Mouse (Mus musculus): ENCODE data around the gene Sectm1a. TPM values are rescaled to one million over a fixed set of nuclear protein-coding genes. Genes with fewer than 3 reads are reported as not detected.
"Not testable (repeated sequence)": the region's sequence is repeated elsewhere in the genome, so short reads cannot be mapped to it uniquely, and the experiment has no call there.

Gene Sectm1a
- polyA plus RNA-seq, 1 experiment from 2014 or later, result 0.22 TPM

DNA sequence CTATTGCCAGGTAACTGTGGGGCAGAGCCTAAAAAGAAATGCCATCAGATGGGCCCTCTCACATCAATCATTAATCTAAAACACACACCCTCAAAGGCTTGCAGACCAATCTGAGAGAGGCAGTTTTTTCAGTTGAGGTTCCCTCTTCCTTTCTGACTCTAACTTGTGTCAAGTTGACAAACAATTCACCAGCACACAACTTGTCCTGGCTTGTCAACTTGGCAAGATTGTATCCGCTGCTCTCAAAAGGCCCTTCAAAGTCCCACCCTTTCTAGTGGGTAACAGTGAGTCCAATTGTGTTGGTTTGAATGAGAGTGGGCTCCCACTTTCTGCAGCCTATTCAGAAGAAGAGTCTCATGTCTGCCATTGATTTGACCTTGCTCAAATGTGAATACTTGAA lies 35.7 kb downstream of the Sectm1a start:
- H3K27ac ChIP-seq (replicated peaks; ENCODE audit: low read depth, low read length), result no peak overlapping the region
- ATAC-seq (ENCODE audit: low read depth), result no peak

DNA sequence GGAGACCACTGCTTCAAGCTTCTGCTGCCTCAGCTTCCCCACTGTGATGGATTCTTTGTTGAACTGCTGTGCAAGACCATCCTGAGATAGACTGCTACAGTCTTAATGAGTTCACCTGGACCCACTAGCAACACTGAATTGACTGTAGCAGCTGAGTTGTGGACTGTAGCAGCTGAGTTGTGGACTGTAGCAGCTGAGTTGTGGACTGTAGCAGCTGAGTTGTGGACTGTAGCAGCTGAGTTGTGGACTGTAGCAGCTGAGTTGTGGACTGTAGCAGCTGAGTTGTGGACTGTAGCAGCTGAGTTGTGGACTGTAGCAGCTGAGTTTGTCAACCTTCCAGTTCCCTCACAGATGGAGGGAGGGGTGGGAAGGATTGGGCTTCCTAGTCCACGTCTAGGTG lies 38.0 kb downstream of the Sectm1a start:
- not testable (repeated sequence) for H3K27ac ChIP-seq (replicated peaks; ENCODE audit: low read depth, low read length); H3K4me3 ChIP-seq (ENCODE audit: low read depth, low read length); H3K27me3 ChIP-seq (replicated peaks; ENCODE audit: control insufficient read depth, insufficient read depth, low read length); ATAC-seq (ENCODE audit: low read depth); DNase-seq (ENCODE audit: low spot score); H3K4me1 ChIP-seq (ENCODE audit: control insufficient read depth, insufficient read depth, low read length); H3K36me3 ChIP-seq (ENCODE audit: control insufficient read depth, insufficient read depth, low read length); H3K9ac ChIP-seq (ENCODE audit: low read depth, low read length); H3K9me3 ChIP-seq (ENCODE audit: control insufficient read depth, low read length); H3K4me2 ChIP-seq (ENCODE audit: low read depth, low read length)
- 61% methylated on average over 1 of the region's 1 CpGs for WGBS

More for the DNA sequence above, 35.7 kb downstream of the Sectm1a start:
- H3K9ac ChIP-seq (ENCODE audit: low read depth, low read length), result no peak overlapping the region
- no peak for DNase-seq (ENCODE audit: low spot score)
- WGBS, result 64% methylated on average over 1 of the region's 1 CpGs
- H3K4me3 ChIP-seq (ENCODE audit: low read depth, low read length), result no peak overlapping the region
- no peaks in the 10 kb centered on the region for H3K9me3 ChIP-seq (ENCODE audit: control insufficient read depth, low read length)
- H3K27me3 ChIP-seq (replicated peaks; ENCODE audit: control insufficient read depth, insufficient read depth, low read length), result no peaks in the 10 kb centered on the region
- H3K4me2 ChIP-seq (ENCODE audit: low read depth, low read length), result no peak overlapping the region
- H3K4me1 ChIP-seq (ENCODE audit: control insufficient read depth, insufficient read depth, low read length), result no peaks in the 10 kb centered on the region
- H3K36me3 ChIP-seq (ENCODE audit: control insufficient read depth, insufficient read depth, low read length), result no peaks in the 10 kb centered on the region

DNA sequence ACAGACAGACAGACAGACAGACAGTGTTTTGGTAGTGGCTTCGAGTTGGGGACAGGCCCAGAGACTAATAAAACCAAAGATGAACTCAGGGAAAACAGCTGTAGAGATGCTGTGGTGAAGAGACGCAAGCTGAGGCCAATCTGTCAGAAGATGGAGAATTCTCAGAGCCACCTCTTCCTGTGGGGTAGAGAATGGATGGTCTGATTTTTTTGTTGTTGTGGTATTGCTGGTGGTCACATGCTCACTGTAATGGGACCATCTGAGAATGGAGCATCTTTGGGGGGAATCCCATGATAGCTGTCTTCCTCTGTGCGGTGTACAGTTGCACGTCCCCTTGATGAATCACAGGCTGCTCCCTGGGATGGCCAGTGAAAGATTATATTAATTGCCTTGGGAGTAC lies 38.5 kb downstream of the Sectm1a start:
- ATAC-seq (ENCODE audit: low read depth) (no peak), DNase-seq (ENCODE audit: low spot score) (no peak)
- Histone ChIP-seq H3K27ac (replicated peaks; ENCODE audit: low read depth, low read length) (no peak overlapping the region), H3K4me2 (ENCODE audit: low read depth, low read length) (no peak overlapping the region), H3K9ac (ENCODE audit: low read depth, low read length) (no peak overlapping the region), H3K4me3 (ENCODE audit: low read depth, low read length) (no peak overlapping the region), H3K36me3 (ENCODE audit: control insufficient read depth, insufficient read depth, low read length) (no peaks in the 10 kb centered on the region), H3K9me3 (ENCODE audit: control insufficient read depth, low read length) (no peaks in the 10 kb centered on the region), H3K4me1 (ENCODE audit: control insufficient read depth, insufficient read depth, low read length) (no peaks in the 10 kb centered on the region), H3K27me3 (replicated peaks; ENCODE audit: control insufficient read depth, insufficient read depth, low read length) (no peaks in the 10 kb centered on the region)
- WGBS, result 63% methylated on average over 4 of the region's 4 CpGs

DNA sequence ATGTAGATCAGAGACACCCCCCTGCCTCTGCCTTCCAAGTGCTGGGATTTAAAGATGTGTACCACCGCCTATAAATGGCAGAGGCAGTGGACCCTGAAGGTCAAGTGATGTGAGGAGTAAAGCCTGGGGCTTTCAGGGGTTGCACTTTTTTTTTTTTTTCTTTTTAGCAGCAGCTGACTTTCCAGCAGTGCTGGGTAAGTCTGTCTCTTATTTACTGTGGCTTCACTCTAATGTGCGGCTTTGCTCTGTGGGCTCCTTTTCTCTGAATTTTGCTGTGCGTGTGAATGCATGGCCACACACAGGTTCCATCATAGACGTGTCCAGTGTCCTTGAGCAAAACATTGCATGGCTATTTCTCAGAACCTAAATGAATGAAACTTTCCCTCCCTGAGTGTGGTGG lies 39.4 kb downstream of the Sectm1a start:
- Histone ChIP-seq H3K4me2 (ENCODE audit: low read depth, low read length) (no peak overlapping the region), H3K27ac (replicated peaks; ENCODE audit: low read depth, low read length) (no peak overlapping the region), H3K9me3 (ENCODE audit: control insufficient read depth, low read length) (no peaks in the 10 kb centered on the region), H3K27me3 (replicated peaks; ENCODE audit: control insufficient read depth, insufficient read depth, low read length) (no peaks in the 10 kb centered on the region), H3K4me1 (ENCODE audit: control insufficient read depth, insufficient read depth, low read length) (no peaks in the 10 kb centered on the region), H3K36me3 (ENCODE audit: control insufficient read depth, insufficient read depth, low read length) (no peaks in the 10 kb centered on the region), H3K4me3 (ENCODE audit: low read depth, low read length) (no peak overlapping the region), H3K9ac (ENCODE audit: low read depth, low read length) (no peak overlapping the region)
- DNase-seq (ENCODE audit: low spot score) (no peak), ATAC-seq (ENCODE audit: low read depth) (no peak)
- 69% methylated on average over 4 of the region's 4 CpGs for WGBS

DNA sequence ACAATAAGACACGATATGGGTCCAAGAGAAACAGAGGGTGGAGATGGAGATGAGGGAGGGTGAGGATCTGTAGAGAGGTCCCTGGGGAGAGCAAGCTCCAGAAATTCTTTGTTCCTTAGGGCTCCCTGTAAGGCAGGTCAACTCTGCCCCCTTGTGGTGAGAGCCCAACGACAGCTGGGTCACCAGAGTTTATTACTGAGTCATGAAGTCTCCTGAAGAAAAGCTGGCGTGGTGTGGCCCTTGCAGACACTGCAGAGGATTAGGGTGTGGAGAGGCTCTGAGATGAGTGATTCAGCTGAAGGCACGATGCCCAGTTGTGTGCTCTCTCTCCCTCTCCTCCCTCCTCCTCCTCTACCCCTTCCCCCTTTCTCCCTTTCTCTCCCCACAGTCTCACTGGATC lies 39.8 kb downstream of the Sectm1a start:
- no peak overlapping the region for H3K9ac ChIP-seq (ENCODE audit: low read depth, low read length)
- H3K4me2 ChIP-seq (ENCODE audit: low read depth, low read length), result no peak overlapping the region
- no peaks in the 10 kb centered on the region for H3K9me3 ChIP-seq (ENCODE audit: control insufficient read depth, low read length)
- H3K27me3 ChIP-seq (replicated peaks; ENCODE audit: control insufficient read depth, insufficient read depth, low read length), result no peaks in the 10 kb centered on the region
- ATAC-seq (ENCODE audit: low read depth) (peak; percentile 67), DNase-seq (ENCODE audit: low spot score) (peak; percentile 79)
- no peak overlapping the region for H3K27ac ChIP-seq (replicated peaks; ENCODE audit: low read depth, low read length)
- no peak overlapping the region for H3K4me3 ChIP-seq (ENCODE audit: low read depth, low read length)
- H3K4me1 ChIP-seq (ENCODE audit: control insufficient read depth, insufficient read depth, low read length), result no peaks in the 10 kb centered on the region
- WGBS, result under 1% methylated on average over 4 of the region's 4 CpGs
- H3K36me3 ChIP-seq (ENCODE audit: control insufficient read depth, insufficient read depth, low read length), result no peaks in the 10 kb centered on the region

DNA sequence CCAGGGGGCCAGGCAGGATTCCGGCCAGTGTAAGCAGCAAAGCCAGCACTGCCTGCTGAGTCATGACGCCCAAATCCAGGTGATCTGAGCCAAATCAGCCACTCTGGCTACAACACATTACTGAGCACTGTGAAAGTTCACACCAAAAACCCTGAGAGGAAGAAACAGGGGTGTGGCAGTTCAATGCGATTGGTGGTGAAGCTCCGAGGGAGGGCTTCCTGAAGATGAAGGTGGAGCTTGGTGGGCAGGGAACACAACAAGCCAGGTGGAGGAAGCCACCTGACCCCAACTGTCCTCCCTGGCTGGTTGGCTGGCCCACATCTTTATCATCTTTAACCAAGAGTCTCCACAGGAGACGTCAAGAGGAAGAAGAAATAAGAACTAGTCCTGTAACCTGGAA lies 41.7 kb downstream of the Sectm1a start, which contains the start of gene Cd7:
Gene Cd7, minus strand, starts transcription at position 117 of the 400 bp plus-strand sequence.
- Histone ChIP-seq H3K4me1 (ENCODE audit: control insufficient read depth, insufficient read depth, low read length) (no peaks in the 10 kb centered on the region), H3K9me3 (ENCODE audit: control insufficient read depth, low read length) (no peaks in the 10 kb centered on the region), H3K27ac (replicated peaks; ENCODE audit: low read depth, low read length) (no peak within 1 kb of the TSS), H3K4me2 (ENCODE audit: low read depth, low read length) (no peak within 1 kb of the TSS), H3K27me3 (replicated peaks; ENCODE audit: control insufficient read depth, insufficient read depth, low read length) (no peaks in the 10 kb centered on the region), H3K36me3 (ENCODE audit: control insufficient read depth, insufficient read depth, low read length) (no peaks in the 10 kb centered on the region), H3K4me3 (ENCODE audit: low read depth, low read length) (no peak within 1 kb of the TSS), H3K9ac (ENCODE audit: low read depth, low read length) (no peak within 1 kb of the TSS)
- ATAC-seq (ENCODE audit: low read depth) (no peak), DNase-seq (ENCODE audit: low spot score) (no peak)
- WGBS, result 56% methylated on average over 5 of the region's 5 CpGs

DNA sequence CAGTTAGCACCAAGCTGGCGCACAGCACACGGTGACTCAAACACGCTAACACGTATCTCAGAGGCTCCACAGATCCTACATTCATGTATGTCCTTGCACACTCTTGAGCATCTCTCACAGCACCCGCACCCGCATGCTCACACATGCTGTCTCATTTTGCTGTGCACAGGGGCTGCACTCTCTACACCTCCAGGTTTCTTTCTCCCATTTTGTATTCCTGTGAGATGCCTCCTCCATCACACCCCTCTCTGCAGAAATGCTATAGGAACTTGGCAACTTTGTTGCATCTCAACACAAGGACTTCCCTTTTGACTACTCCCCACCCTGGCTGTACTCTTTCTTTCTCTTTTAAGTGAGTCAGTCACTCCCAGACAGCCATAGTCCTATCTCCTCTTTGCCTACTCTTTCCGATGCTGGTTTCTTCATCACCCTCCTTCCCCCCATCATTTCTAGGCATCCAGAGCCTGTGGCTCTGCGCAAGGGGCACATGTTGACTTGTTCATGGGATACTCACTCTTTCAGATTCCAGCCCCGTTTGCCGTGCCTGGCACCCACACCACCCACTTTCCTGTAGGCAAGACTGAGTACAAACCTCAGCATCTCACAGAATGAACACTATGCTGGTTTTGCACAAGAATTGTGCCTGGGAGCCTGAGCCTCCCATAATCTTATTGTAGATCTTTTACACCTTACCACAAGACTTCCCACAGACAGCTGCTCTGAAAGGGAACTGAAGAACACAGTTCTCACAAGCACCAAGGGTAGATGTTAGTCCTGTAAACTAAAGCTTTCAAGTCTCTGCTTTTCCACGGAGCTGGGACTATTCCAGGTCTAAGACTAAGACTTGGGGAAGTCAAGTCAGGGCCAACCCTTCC lies 42.4 kb downstream of the Sectm1a start:
- H3K4me3 ChIP-seq (ENCODE audit: low read depth, low read length), result no peak overlapping the region
- H3K4me1 ChIP-seq (ENCODE audit: control insufficient read depth, insufficient read depth, low read length), result no peaks in the 10 kb centered on the region
- no peak overlapping the region for H3K4me2 ChIP-seq (ENCODE audit: low read depth, low read length)
- ATAC-seq (ENCODE audit: low read depth), result no peak
- no peaks in the 10 kb centered on the region for H3K36me3 ChIP-seq (ENCODE audit: control insufficient read depth, insufficient read depth, low read length)
- no peak overlapping the region for H3K27ac ChIP-seq (replicated peaks; ENCODE audit: low read depth, low read length)
- H3K27me3 ChIP-seq (replicated peaks; ENCODE audit: control insufficient read depth, insufficient read depth, low read length), result no peaks in the 10 kb centered on the region
- H3K9ac ChIP-seq (ENCODE audit: low read depth, low read length), result no peak overlapping the region
- no peak for DNase-seq (ENCODE audit: low spot score)
- 88% methylated on average over 11 of the region's 11 CpGs for WGBS
- H3K9me3 ChIP-seq (ENCODE audit: control insufficient read depth, low read length), result no peaks in the 10 kb centered on the region

DNA sequence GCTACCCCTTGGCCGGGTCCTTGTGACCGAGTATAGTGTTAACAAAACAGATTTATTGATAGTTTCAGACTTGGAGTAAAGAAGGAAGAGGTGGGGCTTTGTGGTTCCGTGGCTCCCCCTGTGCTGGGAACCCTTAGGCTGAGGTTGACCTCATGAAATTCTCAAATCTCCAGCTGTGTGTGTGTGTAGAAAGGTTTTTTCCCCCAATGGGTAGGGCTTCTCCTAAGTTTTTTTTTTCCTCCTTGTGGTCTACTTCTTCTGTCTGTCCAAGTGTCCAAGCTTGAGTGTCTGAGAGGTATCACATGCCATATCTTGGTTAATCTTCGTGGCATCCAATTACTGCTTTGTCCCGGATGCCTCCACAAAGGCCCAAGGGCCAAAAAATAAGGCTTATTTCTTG lies 47.9 kb downstream of the Sectm1a start:
- Histone ChIP-seq H3K4me2 (ENCODE audit: low read depth, low read length) (no peak overlapping the region), H3K9ac (ENCODE audit: low read depth, low read length) (no peak overlapping the region), H3K9me3 (ENCODE audit: control insufficient read depth, low read length) (no peaks in the 10 kb centered on the region), H3K27me3 (replicated peaks; ENCODE audit: control insufficient read depth, insufficient read depth, low read length) (no peaks in the 10 kb centered on the region), H3K36me3 (ENCODE audit: control insufficient read depth, insufficient read depth, low read length) (no peaks in the 10 kb centered on the region), H3K27ac (replicated peaks; ENCODE audit: low read depth, low read length) (no peak overlapping the region), H3K4me3 (ENCODE audit: low read depth, low read length) (no peak overlapping the region), H3K4me1 (ENCODE audit: control insufficient read depth, insufficient read depth, low read length) (no peaks in the 10 kb centered on the region)
- 82% methylated on average over 5 of the region's 5 CpGs for WGBS
- DNase-seq (ENCODE audit: low spot score), result no peak
- no peak for ATAC-seq (ENCODE audit: low read depth)

DNA sequence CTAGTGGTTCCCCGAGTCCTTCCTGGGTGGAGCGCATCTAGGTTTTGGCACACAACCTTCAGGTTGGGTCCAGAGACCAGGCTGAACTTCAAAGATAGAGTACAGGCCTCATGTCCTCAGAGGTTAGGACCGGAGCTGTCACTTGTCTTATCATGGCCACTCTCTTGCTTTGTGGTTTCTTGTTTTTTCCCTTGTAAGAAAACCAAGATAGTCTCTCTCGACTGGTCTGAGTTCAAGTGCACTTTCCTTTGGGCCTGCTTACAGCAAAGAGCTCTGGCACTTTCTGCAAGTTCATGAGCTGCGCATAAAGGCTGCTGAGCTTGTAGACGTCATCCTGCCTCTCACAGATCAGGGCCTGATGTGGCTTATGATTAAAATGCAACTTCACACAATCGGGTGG lies 53.8 kb downstream of the Sectm1a start:
- no peaks in the 10 kb centered on the region for H3K36me3 ChIP-seq (ENCODE audit: control insufficient read depth, insufficient read depth, low read length)
- H3K4me3 ChIP-seq (ENCODE audit: low read depth, low read length), result no peak overlapping the region
- ATAC-seq (ENCODE audit: low read depth), result no peak
- no peak for DNase-seq (ENCODE audit: low spot score)
- no peak overlapping the region for H3K27ac ChIP-seq (replicated peaks; ENCODE audit: low read depth, low read length)
- no peaks in the 10 kb centered on the region for H3K4me1 ChIP-seq (ENCODE audit: control insufficient read depth, insufficient read depth, low read length)
- no peaks in the 10 kb centered on the region for H3K27me3 ChIP-seq (replicated peaks; ENCODE audit: control insufficient read depth, insufficient read depth, low read length)
- no peak overlapping the region for H3K4me2 ChIP-seq (ENCODE audit: low read depth, low read length)
- 87% methylated on average over 6 of the region's 7 CpGs for WGBS
- no peaks in the 10 kb centered on the region for H3K9me3 ChIP-seq (ENCODE audit: control insufficient read depth, low read length)
- H3K9ac ChIP-seq (ENCODE audit: low read depth, low read length), result no peak overlapping the region

All from embryonic facial prominence, embryonic 14.5 days (tissue).